Mouse (Mus musculus) adipocyte (in vitro differentiated cells): ENCODE measurements at regions not wholly inside any gene's neighbourhood (a gene's known extent, or its start where the extent isn't known, plus 50 kb on each side); places are given as distances from the start of the nearest gene placed in this dataset.

ENCODE experiments used
- DNase-seq: peaks from one replicate; pipeline ENCODE4 v3.0.0-alpha.2; 2016; ENCODE audit warnings: low spot score

DNA sequence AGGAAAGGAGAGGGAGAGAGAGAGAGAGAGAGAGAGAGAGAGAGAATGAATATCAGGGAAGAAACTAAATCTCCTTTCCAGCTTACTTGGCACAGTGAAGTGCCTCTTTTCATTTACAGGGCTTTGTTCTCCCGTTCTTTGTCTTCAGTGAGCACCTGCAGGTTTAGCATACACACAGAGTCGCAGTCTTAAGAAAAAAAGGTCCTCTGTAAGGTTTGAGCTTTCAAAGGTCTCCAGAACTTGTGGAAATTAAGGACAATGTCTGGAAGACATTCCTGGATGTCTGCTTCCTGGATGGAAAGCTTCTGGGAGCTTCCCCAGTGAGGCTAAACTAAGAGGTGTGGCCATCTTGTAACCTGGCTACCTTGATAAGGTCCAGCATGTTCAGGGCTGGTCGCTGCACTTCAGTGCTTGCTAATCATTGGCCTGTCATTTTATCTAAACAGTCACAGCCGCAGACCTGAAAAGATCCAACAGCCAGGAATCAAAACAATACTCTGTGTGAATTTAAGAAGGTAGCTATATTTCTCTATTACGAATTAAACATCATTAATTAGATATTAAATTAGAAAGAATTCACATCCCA lies 113.1 kb upstream of the Ralgapa2 start:
- DNase-seq = no peak

DNA sequence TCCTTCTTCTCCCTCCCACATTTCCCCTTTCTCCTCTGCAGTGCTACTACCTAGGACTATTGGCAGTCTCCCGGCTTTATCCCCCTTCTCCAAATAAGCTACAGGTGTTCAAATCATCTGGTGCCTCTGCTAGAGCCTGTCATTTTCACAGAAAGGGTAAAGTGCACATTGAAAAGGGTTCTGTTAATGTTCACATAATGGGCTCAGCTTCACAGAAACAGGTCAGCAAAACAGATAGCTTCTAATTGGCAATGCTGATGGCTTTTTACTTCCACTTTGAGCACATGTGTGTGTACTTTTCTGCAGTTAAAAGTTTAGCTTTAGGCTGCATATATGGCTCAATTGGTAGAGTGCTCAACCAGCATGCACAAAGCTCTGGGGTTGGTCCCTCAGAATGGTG lies 114.4 kb upstream of the Ralgapa2 start:
- DNase-seq = no peak

DNA sequence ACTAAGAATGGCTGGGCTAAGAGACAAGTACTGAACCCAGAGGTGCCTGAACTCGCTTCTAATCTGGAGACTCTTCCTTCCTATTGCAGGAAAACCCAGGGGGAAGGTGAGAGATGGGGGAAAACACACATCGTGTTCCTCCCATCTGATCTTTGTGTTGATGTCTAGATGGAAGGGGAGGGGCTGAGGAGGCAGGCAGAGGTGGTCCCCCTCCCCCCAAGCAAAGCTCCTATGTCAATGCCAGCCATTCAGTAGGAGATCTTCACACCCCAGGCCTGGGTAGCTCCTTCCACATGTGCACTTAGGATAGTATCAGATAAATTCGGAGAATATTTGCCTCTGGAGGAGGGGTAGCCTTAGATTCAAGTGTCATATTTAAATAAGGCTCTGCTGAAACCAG lies 118.0 kb upstream of the Ralgapa2 start:
- no peak for DNase-seq

DNA sequence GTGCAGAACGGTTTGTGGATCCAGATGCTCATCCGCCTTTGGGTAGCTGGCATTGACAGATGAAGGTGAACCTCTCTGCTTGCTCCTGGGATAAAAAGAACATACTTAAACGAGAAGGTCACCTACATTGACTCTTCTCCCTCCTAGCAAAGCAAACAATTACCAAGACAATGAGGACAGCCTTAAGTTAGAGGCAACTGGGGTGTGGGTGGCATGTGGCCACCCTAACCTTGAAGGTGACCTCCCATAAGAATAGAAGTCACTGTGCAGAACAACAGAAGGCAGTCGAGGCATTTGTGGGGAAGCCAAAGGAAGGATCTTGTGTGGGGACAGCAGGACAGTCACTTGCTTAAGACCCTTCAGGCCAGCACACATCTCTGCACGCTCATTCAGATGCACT lies 119.0 kb upstream of the Ralgapa2 start:
- no peak for DNase-seq

DNA sequence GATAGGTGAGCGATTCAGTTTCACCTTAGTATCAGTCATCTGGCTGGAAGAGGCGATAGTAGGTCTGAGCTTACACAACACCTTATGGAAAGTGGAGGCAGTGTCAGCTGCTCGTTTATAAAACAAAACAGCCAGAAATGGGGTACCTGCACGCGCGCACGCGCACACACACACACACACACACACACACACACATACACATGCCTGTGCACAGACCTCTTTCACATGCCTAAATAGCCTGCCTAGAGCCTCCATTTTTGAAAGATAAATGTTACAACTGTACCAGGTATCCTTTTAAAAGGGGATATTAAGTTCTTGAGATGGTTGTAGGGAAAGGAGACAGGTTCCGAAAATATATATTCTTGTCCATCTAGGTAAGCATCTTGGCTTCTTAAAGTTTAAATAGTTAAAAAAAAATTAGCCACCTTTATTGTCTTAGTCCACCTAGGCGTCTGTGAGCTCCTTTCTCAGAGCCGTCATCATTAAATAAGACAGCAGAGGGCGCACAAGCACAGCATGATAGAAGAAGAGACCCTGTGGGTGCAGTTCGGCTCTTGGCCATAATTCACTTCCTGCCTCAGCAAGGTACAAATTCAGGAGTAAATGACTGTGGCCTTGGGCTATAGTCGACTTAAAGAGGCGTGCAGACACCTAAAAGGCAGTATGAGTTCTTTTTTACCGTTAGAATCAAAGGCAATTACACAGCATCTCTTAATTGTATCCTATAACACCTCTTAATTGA lies 121.4 kb upstream of the Ralgapa2 start:
- DNase-seq = peak; percentile 80

DNA sequence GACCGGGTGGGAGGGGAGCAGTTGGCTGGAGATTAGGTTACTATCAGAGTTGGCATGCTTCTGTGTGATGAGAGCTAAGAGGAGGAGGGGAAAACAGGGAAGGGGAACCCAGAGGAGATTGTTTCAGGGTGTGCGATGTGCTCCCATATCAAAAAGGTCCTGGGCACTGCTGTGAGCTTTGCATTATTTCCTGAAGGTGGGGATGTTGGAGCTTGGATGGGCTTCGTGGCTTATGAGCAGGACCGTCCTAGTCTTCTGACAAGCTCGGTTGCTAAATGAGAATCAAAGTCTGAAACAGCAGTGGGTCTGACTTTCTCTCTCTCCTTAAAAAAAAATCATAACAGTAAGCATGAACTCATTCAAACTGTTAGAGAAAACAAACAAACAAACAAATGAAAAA lies 125.4 kb upstream of the Ralgapa2 start:
- no peak for DNase-seq

DNA sequence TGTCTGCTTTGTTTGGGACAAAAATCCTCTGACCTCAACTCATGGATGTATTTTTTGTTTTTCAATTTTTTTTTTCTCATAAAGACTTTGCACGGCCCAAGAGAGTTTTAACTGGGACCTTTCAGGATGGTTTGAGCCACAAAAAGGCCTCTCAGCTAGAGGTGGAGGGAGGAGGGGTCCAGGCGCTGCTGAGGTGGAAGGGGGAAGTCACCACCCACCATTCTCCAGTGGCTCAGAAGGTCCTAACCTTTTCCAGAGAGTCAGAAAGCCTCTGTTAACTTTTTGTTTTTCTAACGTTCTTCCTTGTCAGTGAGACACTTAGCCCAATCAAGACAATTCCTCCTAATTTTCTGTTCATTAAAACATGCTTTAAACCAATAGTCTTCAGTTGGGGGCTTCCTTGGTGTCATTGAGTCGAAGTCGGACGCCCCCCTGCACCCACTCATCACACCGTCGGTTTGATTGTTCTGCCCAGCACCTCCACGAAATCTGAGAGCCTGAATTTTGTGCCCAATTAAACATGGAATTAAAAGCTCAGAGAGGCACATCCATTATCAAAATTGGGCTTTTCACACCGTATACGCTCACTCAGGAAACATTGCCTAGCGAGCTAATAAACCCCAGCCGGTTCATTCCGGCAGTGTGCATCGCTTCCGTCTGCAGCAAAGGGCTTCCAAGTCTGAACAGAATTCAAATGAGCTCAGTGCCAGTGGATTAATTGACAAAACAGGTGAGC lies 134.3 kb upstream of the Ralgapa2 start:
- no peak for DNase-seq

DNA sequence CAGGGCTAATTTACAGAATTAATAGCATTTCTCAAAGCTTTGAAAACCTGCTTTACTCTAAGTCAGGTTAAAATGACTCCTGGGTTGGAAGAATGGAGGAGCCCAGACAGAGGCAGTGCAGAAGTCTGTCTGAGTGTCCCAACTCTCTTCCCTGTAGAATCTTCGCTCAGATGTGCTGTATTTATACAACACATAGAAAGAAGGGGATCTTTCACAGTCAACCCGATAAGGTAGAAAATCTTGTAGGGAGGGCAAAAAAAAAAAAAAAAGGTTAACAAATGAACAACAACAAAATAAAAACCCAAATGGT lies 134.8 kb upstream of the Ralgapa2 start:
- no peak for DNase-seq

DNA sequence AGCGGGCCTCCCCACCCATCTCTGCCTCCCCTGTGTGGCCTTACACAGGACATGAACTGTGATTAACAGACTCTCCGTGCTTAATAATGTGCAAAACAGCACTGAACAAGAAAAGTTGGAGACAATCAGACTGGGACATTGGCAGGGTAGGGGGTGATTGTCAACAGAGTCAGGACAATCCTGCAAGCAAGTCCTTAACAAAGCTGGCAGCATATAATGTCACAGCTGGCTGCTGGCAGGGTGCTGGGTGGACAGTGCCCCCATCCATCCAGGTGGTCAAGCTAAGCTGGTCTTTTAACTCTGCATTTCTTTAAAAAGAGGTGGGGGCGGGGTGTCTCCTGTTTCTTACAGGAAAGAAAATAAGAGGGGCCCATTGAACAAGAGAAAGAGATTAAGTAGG lies 149.2 kb upstream of the Ralgapa2 start:
- no peak for DNase-seq

DNA sequence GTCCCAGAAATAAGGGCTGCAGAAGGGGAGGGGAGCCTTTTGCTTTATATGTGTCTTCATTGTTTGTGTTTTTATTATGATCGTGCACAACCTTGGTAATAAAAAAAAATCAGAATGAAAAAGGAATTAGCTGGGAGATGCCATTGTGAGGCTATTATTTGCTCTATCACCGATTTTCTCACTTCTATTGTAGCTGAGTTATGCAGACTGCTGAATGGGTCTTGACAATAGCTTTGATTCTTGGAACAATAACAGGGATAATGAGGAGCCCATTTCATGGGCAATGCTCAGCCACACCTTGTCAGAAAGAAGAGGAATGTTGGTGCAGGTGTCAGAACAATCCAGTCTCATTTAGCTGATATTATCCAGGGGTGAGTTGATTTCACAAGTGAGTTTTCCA lies 160.6 kb upstream of the Ralgapa2 start:
- DNase-seq = no peak

DNA sequence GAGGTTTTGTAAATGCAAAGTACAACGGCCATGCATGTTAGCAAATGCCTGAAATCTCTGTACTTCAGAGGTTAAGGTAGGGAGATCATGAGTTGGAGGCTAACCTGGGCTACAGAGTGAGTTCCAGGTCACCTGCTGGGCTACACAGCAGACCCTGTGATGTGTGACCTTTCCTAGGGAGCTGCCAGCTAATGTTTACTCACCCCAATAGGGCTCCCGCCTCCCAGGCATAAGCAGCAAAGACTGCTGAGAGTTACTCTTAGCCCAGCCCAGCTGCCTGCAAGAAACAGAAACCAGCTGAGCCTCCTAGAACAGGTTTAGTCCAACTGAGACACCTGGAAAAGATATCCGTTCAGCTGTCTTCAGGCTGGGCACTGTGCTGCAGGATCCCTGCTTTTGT lies 169.8 kb upstream of the Ralgapa2 start:
- no peak for DNase-seq

DNA sequence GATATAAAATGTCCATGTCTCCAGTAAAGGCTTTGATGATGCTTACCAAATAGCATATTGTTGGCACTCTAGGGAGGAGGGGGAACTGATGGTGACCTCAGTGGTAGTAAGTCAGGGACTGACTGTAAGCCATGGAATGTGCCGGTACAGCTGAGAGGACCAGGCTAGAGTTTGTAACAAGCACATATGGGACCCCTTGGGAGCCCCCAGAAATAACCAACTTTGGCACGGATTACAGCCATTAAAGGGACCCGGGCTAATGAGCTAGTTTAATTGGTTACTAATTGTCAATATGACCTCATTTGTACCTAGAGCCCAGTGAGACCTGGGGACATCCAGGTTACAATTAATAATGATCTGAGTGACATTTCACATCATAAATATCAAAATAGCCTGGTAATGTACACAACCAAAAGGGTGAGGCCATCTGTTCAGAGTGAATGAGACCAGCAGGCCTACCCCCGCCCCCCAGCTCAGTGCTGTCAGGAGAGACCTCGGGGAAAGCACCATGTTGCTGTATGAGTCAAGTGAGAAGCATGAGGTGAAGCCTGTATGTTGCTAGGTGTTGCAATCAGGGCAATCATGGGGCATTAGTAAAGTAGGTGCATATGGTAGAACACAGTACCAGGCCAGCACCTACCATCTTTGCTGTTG lies 169.7 kb upstream of the Kiz start:
- DNase-seq = no peak

DNA sequence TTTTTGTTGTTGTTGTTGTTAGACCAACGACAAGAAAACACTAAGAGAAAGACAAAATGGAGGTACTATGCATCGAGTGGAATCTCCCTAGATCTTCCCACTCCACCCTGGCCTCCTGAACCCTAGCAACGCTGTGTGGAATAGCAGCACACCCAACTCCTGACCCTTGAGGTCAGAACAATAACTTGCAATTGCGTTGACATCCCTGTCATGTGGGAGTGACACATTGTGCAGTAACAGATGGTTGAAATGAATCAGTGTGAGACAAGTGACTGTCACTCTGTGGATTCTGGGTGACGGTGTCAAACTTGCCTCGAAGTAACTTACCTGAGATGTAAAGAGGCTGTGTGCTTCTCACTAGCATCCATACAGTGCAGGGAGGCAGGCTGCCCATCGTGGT lies 167.1 kb upstream of the Kiz start:
- DNase-seq = no peak

DNA sequence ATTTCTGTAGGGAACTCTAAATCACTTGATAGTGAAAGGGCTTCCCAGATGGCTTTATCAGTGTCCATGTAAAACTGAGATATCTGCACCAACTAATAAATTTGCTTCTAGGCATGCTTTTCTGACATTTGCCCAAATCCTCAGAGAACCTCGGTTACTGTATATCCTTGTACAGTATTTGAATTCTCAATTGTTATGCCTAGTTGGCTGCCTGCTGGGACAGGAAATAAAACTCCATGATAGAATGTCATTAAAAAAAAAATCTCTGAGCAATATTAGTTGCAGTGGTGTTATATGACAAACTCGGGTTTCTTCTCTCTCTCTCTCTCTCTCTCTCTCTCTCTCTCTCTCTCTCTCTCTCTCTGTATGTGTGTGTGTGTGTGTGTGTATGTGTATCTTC lies 162.2 kb upstream of the Kiz start:
- no peak for DNase-seq

DNA sequence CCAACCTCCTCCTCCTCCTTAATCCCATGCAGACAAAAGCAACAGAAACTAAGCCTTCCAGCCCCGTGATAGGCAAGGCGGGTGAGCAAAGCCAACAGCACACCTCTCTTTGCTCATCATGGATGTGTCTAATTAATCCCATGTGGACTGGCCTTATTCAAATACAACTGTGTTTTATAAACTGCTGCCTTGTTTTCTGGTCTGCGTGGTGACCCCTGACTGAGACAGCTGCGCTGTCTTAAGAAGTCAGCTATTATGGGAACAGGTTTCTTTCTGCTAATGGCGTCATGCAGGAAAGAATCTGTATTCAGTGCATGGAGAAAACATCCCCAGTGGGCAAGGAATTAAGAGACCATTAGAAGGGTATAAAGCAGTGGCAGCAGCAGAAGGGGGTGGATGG lies 161.6 kb upstream of the Kiz start:
- DNase-seq = no peak

DNA sequence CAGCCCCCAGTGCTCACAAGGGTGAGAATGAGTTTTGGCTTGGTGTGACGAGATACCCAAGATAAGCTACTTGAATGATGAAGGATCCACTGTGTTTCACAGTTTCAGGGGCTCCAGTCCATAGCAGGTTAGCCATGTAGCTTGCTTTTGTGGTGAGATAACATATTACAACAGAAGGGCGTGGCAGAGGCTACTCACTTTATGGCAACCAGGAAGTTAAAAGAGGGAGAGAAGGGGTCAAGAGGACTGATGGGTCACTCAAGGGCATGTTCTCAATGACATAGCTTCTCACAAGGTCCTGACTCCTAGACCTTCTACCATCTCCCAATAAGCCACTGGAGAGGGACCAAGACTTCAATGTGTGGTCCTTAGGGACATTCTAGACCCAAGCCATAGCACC lies 159.4 kb upstream of the Kiz start:
- no peak for DNase-seq

DNA sequence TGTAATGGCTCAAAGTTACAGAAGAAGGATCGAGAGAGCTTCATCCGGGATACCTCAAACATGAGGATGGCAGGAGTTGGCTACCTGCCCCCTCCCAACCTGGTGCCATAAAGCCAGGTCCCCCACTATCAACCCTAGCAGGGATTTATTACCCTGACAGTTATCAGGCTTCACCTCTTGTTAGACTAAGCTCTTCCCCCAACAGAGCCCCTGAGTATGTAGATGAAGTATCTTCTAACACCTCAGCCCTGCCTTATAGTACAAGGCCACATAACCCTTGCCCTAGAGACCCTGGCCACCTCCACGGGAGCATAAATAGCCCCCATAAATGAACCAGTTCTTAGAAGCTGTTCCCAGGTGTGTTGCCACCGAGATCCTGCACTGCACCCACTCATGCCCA lies 158.9 kb upstream of the Kiz start:
- no peak for DNase-seq

DNA sequence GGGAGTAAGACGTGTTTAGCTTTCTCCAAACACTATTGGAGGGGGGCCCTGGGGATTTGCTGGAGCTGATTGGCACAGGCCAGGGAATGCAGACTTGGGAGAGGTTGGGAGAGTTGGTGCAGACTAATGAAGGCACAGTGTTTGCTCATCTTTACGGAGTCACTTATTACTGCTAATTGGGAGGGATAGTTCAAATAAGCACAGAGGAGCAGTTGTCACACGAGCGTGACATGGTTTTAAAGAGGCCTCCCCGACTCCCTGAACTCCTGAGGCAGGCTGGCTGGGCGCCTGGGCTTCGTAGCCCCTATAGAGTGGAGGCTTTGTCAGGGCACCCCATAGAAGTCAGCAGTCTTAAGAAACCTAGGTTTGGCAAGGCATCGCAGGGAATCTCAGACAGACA lies 145.0 kb upstream of the Kiz start:
- DNase-seq = no peak

DNA sequence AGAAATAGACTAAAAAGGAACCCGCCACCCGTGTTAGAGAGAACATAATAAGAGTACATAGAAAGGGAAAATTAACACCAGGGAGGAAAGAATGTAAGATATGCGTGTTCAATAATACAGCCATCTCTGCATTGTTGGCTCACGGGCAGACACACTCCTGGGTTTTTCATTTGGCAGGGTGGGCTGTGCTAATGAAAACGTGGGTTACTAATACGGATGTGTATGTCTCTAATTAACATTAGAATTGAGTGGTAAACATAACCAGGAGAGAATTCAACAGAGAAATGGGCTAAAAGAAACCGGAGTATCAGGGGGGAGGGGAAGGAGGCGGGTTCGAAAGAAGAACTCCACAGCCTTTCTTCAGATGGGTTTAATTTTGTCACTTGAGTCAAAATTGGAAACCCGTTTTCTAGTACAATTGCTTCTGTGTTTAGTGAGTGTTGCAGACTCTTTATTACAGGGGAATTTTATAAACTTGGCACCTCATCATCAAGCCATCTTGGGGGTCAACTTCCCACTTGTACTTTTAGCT lies 134.4 kb upstream of the Kiz start:
- DNase-seq = no peak

DNA sequence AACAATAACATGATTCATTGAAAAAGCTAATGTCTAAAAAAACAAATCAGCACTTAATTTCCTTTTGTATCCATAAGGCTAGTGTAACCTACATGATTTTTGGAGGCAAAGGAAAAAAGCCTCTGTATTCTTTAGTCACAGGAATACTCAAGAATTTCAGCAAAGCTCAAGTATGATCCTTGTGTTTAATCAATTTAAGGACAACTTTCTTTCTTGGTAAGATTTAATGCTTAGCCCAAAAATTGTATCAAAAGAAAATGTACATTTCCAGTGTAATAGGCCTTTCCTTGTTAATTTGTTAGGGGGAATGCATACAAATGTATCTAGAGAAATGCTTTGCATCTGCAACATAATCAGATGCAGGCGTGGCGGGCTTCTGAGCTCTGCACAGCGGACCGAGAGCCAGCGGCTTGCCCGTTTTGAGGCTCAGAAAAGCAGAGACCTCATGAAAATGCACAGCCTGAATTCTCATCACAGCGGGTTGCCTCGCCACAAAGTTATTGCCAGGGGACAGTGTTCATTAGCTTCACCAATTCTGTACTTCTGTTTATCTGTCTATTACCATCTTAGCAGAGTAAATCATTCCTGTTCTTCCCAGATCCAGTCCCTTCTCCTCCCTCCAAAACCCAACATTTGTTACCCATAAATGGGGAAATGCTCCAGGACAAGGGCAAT lies 133.2 kb upstream of the Kiz start:
- no peak for DNase-seq

DNA sequence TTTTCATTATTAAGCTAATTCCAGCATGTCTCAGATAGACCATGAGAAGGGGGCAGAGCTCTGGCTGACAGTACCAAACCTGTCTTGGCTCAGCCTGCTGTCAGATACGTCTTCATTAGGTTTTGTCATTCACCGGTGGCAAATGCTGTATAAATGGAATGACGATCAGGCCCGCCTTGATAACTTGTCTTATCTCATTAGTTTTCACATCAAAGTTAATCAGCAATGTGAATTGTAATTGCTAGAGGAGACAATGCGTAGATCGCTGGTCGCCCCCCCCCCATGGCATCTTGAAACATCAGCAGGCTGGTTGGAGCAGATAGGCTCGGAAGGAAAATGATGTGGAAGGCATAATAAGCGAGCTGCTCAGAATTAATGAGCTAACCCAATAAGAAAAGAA lies 132.5 kb upstream of the Kiz start:
- DNase-seq = no peak

DNA sequence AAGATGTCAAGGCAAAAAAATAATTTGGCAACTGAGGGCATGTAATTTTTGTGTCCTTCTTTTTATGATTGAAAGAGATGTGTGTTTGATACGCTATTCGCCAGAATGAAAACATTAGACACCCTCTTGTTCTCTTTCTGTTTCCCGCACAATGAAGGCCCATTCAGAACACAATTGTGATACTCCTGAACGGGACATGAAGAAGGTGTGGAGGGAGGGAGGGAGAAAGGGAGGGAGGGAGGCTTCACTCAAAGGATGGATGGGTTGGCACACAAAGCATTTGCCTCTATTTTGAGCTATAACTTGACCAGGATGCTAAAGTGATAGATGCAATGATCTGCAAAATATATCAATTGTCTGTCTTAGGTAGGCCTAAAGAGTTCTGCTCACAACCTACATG lies 132.0 kb upstream of the Kiz start:
- DNase-seq = no peak
